Mouse (Mus musculus): ENCODE results near the gene Cpox. TPM values are rescaled to one million over a fixed set of nuclear protein-coding genes. Genes with fewer than 3 reads are reported as not detected.
"Not testable (repeated sequence)": the region's sequence is repeated elsewhere in the genome, so short reads cannot be mapped to it uniquely, and the experiment has no call there.

Gene Cpox
- total RNA-seq, 2 experiments from 2014 or later, result 210 to 314 TPM

DNA sequence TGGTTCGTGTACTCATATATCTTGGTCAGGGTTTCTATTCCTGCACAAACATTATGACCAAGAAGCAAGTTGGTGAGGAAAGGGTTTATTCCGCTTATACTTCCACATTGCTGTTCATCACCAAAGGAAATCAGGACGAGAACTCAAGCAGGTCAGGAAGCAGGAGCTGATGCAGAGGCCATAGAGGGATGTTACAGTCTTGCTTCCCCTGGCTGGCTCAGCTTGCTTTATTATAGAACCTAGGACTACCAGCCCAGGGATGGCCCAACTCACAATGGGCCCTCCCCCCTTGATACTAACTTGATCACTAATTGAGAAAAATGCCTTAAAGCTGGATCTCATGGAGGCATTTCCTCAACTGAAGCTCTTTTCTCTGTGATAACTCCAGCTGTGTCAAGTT lies 3.4 kb upstream of the Cpox start:
- not testable (repeated sequence) for ATAC-seq (replicated peaks; ENCODE audit: low FRiP score, low TSS enrichment, poor library complexity, severe bottlenecking)

DNA sequence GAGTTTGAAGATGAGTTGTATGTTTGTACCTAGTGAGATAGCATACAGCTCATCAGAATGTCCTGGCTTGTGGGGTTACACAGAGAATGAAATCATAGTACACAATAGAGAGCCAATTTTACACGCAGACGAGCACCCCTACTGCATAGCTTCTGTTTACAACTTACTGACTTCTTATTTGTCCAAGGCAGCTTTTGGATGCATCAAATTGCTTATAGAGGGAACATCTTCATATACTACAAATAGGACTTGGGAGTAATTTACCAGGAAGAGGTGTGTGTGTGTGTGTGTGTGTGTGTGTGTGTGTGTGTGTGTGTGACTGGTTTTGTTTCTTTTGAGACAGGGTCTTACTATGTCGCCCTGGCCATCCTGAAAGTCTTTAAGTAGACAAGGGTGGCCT lies 1.5 kb upstream of the Cpox start:
- no peak for ATAC-seq (replicated peaks; ENCODE audit: low FRiP score, low TSS enrichment, poor library complexity, severe bottlenecking)

DNA sequence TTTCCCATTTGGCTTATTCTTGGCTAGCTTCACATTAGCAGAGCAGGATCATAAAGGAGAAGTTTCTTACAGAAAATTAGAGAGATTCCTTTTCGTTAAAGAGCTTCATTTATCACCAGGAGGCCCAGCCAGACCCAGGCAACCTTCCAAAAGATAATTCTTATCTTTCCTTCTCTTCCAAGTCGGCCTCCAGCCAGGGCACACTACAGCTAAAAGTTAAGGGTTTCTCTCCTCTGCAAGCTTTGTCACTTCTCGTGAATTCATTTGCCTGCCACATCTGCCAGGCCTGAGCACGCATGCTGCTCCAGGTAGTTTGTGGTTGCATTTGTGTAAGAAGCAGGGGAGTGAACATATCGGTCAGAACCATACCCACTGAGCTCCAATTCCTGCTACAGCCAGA lies 828 bp upstream of the Cpox start:
- ATAC-seq (replicated peaks; ENCODE audit: low FRiP score, low TSS enrichment, poor library complexity, severe bottlenecking), result peak; percentile 67

DNA sequence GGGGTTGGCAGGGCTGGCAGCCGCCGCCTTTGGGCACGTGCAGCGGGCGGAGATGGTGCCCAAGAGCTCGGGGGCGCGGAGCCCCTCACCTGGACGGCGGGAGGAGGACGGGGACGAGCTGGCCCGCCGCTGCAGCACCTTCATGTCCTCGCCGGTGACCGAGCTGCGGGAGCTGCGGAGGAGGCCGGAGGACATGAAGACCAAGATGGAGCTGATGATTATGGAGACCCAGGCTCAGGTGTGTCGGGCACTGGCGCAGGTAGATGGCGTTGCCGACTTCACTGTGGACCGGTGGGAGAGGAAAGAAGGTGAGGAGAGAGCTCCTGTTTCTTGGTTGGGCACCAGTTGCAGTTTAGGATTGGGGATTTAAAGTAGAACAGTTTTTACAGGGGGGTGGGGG lies 551 bp downstream of the Cpox start:
- no peak for ATAC-seq (replicated peaks; ENCODE audit: low FRiP score, low TSS enrichment, poor library complexity, severe bottlenecking)

DNA sequence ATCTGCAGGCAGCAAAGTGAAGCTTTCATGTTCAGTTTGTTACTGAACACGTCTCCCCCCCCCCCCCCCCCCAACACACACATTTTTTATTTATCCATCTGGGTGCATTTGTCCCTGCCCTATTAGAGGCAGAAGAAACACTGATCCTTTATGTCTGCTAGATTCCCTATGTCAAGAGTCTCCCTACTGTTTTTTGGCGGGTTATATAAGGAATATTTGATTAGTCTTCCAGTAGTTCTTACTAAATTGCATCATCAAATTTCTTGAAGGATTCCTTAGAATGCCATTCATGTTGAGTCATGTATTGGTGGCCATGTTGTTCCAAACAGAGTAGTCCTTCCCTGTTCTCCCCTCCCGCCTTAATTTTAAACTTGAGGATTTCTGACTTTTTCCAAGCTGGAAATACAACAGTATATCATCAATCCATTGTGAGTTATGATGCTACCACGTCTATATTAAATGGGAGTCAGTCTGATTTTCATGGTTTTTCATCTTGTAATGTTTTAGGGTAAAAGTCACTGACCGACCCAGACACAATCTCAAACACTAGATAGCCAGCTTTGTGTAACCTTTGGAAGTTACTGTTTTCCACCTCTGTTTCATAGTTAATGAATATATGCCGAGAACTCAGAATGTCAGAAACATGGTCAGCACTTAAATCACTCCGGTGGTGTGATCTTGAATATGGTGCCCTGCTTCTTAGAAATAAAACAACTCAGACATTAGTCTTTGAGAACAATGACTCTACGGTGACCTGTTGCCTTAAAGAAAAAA lies 1.3 kb downstream of the Cpox start:
- no peak for ATAC-seq (replicated peaks; ENCODE audit: low FRiP score, low TSS enrichment, poor library complexity, severe bottlenecking)

DNA sequence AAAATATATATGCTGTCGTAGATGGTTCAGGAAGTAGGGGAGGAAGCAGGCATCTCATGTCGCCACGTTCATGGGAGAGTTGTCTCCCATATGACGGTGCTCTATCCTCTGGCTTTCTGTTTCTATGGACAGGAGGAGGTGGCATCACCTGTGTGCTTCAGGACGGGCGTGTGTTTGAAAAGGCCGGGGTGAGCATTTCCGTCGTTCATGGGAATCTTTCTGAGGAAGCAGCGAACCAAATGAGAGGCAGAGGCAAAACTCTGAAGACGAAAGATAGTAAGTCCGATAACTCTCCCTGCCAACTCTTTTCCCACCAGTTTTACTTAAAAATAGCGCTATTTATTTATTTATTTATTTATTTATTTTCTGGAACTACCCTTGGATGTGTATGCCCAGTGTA lies 2.3 kb downstream of the Cpox start:
- ATAC-seq (replicated peaks; ENCODE audit: low FRiP score, low TSS enrichment, poor library complexity, severe bottlenecking), result no peak

DNA sequence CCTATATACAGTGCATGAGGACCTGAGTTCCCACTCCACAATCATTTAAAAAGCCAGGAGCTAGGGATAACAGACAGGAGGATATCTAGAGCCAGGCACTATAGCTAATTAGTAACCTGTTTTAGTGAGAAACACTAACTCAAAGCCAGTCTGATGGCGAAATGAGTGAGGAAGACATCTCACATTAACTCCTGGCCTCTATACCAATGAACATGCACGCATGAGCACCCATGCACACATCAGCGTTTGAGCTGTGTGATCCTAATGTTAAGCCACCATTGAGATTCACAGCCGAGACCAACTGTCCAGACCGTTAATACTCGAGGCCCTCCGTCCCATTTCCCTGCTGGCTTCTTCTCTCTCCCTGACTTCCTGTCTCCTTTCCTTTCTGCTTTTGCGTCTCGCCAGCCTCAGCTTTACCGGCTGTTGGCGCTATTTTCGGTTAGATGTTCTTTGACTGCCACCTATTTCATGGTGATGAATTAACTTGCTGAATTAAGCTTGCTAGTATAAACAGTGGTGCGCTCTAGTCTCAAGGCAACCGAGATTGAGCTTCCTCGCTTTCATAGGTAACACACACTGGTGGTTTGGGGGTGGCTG lies 3.8 kb downstream of the Cpox start:
- ATAC-seq (replicated peaks; ENCODE audit: low FRiP score, low TSS enrichment, poor library complexity, severe bottlenecking), result no peak

DNA sequence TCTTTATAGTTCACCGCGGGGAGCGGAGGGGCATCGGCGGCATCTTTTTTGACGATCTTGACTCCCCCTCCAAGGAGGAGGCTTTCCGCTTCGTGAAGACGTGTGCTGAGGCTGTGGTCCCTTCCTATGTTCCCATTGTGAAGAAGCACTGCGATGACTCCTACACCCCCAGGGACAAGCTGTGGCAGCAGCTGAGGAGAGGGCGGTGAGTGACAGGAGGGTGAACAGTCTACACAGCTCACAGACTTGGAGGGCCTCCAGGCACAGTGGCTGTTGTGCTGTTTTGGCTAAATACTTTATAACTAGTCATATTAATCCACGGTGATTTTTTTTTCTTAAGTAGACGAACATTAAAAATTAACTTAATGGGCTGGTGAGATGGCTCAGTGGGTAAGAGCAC lies 5.2 kb downstream of the Cpox start:
- no peak for ATAC-seq (replicated peaks; ENCODE audit: low FRiP score, low TSS enrichment, poor library complexity, severe bottlenecking)

DNA sequence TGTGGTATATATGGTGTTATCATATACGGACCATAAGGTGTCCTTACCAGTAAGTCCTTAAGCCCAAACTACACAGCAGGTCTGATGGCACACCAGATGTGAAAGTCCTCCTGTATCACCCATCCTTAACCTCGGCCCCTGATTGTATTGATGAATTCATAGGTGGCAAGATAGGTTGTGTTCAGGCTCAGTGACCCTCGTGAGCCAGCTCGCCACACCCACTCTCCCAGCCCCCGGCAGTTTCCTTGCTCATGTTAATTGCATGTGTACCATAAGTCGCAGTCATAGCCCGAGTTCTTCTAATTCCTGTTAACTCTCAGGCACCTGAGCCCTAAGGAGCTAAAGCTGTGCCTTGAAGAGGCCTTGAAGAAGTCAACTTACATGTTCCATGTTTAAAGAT lies 6.1 kb downstream of the Cpox start:
- no peak for ATAC-seq (replicated peaks; ENCODE audit: low FRiP score, low TSS enrichment, poor library complexity, severe bottlenecking)

DNA sequence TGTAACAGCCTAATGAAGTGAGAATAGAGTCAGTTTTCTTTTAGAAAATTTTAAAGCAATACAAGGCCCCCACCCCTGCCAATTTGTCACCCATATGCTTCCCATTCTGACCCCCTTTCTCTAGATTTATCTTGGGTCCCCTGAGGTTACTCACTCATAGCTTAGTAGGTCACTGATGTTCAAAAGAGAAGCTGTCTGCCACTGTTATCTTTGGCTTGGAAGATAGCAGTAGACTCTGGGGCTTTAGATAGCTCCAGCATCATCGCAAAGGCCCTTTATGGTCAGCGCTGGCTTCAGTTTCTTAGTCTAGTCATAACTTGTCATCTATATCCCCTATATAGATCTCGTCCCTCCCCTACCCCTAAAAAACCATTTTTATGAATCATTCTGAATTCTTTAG lies 6.5 kb downstream of the Cpox start:
- peak; percentile 34; the same call in 1 of the 2 replicates for ATAC-seq (replicated peaks; ENCODE audit: low FRiP score, low TSS enrichment, poor library complexity, severe bottlenecking)

DNA sequence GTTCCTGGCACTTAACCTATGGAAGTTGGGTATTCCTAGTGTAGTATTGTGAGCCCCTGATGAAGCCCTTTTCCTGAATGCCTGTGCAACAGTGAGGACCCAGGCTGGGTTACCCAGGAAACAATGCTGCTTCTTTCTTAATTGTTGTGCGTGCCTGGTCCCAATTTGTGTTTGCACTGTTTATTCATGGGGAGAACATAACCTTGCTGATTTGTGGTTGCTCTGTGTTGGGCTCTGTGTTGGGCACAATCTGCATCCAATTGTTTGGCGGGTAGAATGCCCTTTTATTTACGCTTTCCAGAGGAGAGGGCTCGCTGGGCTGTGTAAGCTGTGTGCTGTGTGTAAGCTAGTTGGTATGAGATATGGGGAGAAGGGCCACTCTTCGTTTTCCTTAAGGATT lies 7.4 kb downstream of the Cpox start:
- ATAC-seq (replicated peaks; ENCODE audit: low FRiP score, low TSS enrichment, poor library complexity, severe bottlenecking), result no peak

DNA sequence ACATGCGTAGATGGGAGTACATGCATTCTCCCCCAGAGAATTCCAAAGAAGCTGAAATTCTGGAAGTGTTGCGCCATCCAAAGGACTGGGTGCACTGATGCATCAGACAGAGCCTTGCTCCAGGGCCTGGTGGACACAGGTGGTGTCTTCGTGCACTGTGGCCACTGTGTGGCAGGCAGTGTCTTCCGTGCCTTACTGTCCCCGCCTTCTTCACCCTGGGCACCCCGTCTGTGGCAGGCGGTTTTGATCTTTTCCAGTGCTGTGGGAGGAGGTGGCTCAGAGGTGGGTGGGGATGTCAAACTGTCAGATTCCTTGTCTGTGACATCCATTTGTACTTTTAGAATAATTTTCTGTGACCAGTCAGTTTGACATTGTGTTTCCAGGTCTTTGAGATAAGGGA lies 8.6 kb downstream of the Cpox start:
- ATAC-seq (replicated peaks; ENCODE audit: low FRiP score, low TSS enrichment, poor library complexity, severe bottlenecking), result peak; percentile 84

DNA sequence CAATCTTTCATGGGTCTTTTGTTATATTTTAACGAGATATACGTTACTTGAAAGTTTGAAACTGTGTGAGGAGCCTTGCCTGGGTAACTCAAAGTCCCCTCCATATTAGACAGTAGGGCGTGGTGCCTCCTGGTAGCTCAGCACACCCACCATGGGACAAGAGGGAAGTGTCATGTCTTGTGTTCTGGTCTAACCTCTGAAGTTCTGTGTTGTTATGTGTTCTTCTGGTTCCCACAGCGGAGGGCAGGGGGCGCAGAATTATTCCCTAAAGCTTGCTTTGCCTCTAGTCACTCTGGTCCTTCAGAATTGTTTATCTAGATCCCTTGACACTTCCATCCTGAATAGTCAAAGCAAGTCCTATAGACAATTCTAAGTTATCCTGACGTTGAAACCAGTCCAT lies 12.0 kb downstream of the Cpox start:
- ATAC-seq (replicated peaks; ENCODE audit: low FRiP score, low TSS enrichment, poor library complexity, severe bottlenecking), result no peak

DNA sequence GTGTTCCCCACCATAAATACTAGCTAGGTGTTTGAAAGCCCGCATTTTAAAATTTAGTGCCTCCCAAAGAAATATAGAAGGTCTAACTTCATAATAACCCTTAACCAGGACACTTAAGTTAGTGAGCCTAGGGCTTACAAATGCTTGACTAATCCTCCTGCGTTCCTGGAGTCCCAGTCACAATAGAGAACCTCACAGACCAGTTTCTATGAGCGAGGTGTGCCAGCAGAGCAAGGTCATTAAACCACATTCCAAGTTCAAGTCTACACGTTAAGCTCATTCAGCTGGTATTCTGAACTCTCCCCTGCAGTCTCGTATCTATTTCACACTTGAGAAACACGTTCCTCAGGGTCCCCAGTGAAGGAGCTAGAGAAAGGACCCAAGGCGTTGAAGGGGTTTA lies 12.8 kb downstream of the Cpox start:
- ATAC-seq (replicated peaks; ENCODE audit: low FRiP score, low TSS enrichment, poor library complexity, severe bottlenecking), result no peak

DNA sequence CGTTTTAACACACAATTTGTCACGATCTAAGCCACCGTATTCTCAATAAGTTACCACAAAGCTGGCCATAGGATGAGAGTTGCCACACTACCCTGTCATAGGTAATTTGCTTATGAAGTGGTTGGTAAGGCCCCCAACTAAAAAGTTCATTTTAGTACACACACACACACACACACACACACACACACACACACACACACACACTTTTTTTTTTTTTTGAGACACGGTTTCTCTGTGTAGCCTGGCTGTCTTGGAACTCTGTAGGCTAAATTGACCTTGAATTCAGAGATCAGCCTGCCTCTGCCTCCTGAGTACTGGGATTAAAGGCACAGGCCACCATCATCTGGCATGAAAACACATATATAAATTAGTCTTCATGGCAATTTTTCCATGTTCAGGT lies 13.8 kb downstream of the Cpox start:
- no peak for ATAC-seq (replicated peaks; ENCODE audit: low FRiP score, low TSS enrichment, poor library complexity, severe bottlenecking)

DNA sequence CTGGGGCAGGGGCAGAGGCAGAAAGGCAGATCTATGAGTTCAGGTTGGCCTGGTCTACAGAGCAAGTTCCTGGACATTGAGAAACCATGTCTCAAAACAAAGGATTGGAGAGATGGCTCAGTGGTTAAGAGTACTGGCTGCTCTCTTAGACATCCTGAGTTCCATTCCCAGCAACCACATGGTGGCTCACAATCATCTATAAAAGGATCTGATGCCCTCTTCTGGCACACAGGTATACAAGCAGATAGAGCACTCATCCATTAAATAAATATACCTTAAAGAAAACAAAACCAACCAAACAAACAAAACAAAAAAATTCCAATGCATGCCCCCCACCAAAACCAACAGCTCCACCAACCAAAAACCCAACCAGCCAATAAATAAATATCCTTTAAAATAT lies 14.4 kb downstream of the Cpox start:
- no peak for ATAC-seq (replicated peaks; ENCODE audit: low FRiP score, low TSS enrichment, poor library complexity, severe bottlenecking)

DNA sequence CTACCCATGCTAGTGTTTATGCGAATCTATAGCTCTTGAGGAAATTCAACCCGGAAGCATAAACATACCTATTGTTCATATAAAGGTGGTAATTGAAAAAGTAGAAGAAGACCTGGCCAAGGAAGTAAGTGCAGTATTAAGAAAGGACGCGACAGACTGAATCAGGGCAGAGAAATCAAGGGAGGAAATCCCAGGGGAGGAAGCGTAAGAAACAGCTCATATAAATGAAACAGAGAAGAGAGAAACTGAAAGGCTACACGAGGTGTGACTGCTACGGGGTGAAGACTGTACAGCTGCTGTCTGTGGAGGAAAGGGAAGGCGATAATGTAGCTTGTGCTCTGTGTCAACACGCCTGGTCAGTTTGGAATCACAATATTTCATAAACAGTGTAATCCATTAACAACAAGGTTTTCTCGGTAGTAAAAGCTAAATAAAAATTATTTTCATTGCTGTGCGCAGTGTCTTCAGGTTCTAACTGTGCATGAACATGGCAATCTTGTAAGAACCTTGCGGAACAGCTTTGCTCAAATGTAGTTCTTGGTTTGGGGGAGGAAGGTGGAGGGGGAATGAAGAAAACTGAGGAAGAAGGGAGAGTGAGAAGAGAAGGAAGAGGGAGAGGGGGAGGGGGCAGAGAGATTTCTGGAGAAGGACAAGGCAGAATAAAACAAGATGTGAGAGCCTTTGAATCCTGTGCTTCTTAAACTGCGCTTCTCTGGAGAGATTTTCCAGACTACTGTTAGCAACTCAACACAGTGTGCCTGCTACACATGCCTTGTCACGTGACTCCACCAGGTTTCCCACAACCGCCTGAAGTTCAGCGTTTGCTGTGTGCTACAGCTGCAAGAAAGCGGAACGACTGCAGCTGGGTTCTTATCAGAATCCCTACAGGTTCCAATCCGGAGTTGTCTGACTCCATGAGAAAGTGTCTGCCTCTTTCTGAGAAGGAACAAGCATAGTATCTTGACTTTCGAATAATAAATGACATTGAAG lies 15.8 kb downstream of the Cpox start:
- peak; percentile 77 for ATAC-seq (replicated peaks; ENCODE audit: low FRiP score, low TSS enrichment, poor library complexity, severe bottlenecking)

DNA sequence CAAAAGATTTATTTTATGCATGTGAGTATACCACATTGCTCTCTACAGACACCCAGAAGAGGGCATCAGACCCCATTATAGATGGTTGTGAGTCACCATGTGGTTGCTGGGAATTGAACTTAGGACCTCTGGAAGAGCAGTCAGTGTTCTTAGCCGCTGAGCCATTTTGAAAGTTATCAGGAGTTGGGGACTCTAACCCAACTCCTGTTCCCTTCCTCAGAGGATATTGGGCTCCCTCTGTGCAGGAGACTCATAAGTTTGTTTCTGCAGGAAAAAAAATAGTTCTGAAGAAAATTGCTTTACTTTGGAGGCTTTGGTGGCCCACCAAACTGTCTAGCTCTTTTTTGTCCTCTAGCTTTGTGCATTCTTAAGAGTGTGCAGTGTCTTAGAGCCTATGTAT lies 18.4 kb downstream of the Cpox start:
- no peak for ATAC-seq (replicated peaks; ENCODE audit: low FRiP score, low TSS enrichment, poor library complexity, severe bottlenecking)

DNA sequence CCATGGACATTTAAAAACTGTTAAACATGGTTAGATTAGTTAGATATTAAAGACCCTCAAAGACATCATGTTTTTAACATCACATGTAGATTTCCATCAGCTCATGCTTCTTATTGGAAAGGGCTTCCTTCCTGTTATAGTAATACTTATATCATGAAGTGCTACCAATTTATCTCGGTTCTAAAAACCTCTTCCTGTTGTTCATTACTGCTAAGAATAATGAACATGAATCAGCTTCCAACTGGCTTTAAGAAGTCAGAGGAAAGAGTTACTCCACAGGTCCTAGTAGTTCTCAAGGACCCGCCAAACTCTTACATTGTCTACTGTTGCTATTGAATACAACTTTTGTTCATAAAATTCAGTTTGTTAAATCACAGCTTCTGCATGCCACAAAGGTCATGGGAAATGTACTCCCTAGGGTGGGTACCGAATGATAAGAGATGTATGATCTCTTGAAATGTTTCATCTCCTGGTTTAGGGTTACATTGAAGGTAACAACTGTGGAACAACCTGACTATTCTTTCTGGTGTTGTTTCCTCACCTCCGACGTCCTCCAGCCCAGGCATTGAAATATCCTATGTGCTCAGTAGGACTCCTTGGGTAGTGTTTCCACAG lies 19.6 kb downstream of the Cpox start:
- no peak for ATAC-seq (replicated peaks; ENCODE audit: low FRiP score, low TSS enrichment, poor library complexity, severe bottlenecking)

DNA sequence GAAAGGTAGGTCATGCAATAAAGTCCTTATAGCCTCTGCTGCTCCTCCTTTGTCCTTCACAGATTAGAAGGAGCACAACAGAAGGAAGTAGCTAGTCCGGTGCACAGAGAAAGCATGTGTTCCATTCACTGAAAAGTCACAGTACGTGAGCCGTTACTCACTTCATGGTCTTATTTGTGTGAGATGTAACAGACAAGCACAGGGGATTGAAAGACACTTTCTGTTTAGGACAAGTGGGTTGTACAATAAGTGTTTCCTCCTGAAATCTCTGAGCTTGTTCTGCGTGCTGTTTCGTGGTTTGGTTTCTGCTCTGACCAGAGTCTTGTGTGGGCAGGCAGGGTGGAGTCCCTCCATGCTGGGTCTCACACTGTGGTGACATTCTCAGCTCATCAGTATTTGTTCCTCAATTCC lies 20.2 kb downstream of the Cpox start:
- ATAC-seq (replicated peaks; ENCODE audit: low FRiP score, low TSS enrichment, poor library complexity, severe bottlenecking), result peak; percentile 26; the same call in 1 of the 2 replicates
